Mouse (Mus musculus) ZHBTc4 (cell line): ENCODE data around the gene Lpin3.
A peak's percentile ranks its signal among the peaks of the same experiment; 100 is the strongest.

ENCODE experiments used
- DNase-seq: peaks from one replicate; pipeline ENCODE4 v3.0.0-alpha.2; 2011; ENCODE audit warnings: low read depth, low spot score

The Lpin3 gene

GRCm38 (mm10) chr2:160880453-160881195 is at the start of gene Lpin3:
Lpin3 (plus strand) TSS chr2:160880670.
- DNase-seq: no peak

GRCm38 (mm10) chr2:160840838-160841237 is 39.6 kb upstream of the Lpin3 start:
- DNase-seq: no peak

GRCm38 (mm10) chr2:160847664-160848063 is 32.8 kb upstream of the Lpin3 start:
- DNase-seq: no peak

GRCm38 (mm10) chr2:160848186-160848585 is 32.3 kb upstream of the Lpin3 start:
- DNase-seq: no peak

GRCm38 (mm10) chr2:160849617-160850240 is 30.7 kb upstream of the Lpin3 start:
- no peak for DNase-seq

GRCm38 (mm10) chr2:160850360-160850759 is 30.1 kb upstream of the Lpin3 start:
- no peak for DNase-seq

GRCm38 (mm10) chr2:160854687-160855086 is 25.8 kb upstream of the Lpin3 start:
- DNase-seq: no peak

GRCm38 (mm10) chr2:160856359-160857102 is 23.9 kb upstream of the Lpin3 start:
- peak; percentile 31 for DNase-seq

GRCm38 (mm10) chr2:160860363-160860762 is 20.1 kb upstream of the Lpin3 start:
- no peak for DNase-seq

GRCm38 (mm10) chr2:160864112-160864511 is 16.4 kb upstream of the Lpin3 start:
- DNase-seq: no peak

- DNase-seq: no peak
Observed at GRCm38 (mm10) chr2:160865266-160865665, 15.2 kb upstream of the Lpin3 start.

- no peak for DNase-seq
Observed at GRCm38 (mm10) chr2:160869446-160869845, 11.0 kb upstream of the Lpin3 start.

- DNase-seq: no peak
Observed at GRCm38 (mm10) chr2:160871310-160871709, 9.2 kb upstream of the Lpin3 start.

GRCm38 (mm10) chr2:160872395-160872794 is 8.1 kb upstream of the Lpin3 start:
- DNase-seq: peak; percentile 63

- peak; percentile 94 for DNase-seq
Observed at GRCm38 (mm10) chr2:160872890-160873382, 7.5 kb upstream of the Lpin3 start, which contains the start of gene Zhx3. Zhx3 (minus strand) TSS chr2:160872998.

GRCm38 (mm10) chr2:160874231-160874877 is 6.1 kb upstream of the Lpin3 start:
- no peak for DNase-seq

GRCm38 (mm10) chr2:160876115-160876514 is 4.4 kb upstream of the Lpin3 start:
- peak; percentile 71 for DNase-seq

- no peak for DNase-seq
Observed at GRCm38 (mm10) chr2:160881462-160882101, 1.1 kb downstream of the Lpin3 start.

GRCm38 (mm10) chr2:160882436-160882835 is 2.0 kb downstream of the Lpin3 start:
- DNase-seq: no peak

GRCm38 (mm10) chr2:160883912-160884311 is 3.4 kb downstream of the Lpin3 start:
- no peak for DNase-seq

- DNase-seq: peak; percentile 71
Observed at GRCm38 (mm10) chr2:160884830-160885229, 4.4 kb downstream of the Lpin3 start.
